Mouse (Mus musculus): ENCODE results near the gene Cfap74. TPM values are rescaled to one million over a fixed set of nuclear protein-coding genes. Genes with fewer than 3 reads are reported as not detected.
"Not testable (repeated sequence)": the region's sequence is repeated elsewhere in the genome, so short reads cannot be mapped to it uniquely, and the experiment has no call there.

Gene Cfap74
- total RNA-seq, 4 experiments from 2014 or later = 0.22 to 0.47 (median 0.39) TPM

- peak; percentile 84 to 88 for DNase-seq (ENCODE audit: low spot score in 2 of 2)
Observed at GRCm38 (mm10) chr4:155469590-155470262, 60.7 kb downstream of the Cfap74 start.

GRCm38 (mm10) chr4:155470263-155470953 lies 61.4 kb downstream of the Cfap74 start:
- DNase-seq (ENCODE audit: low spot score in 2 of 2) = no peak

- no peak for DNase-seq (ENCODE audit: low spot score in 2 of 2)
Observed at GRCm38 (mm10) chr4:155470997-155471396, 62.0 kb downstream of the Cfap74 start.

GRCm38 (mm10) chr4:155471406-155471805 lies 62.4 kb downstream of the Cfap74 start:
- no peak for DNase-seq (ENCODE audit: low spot score in 2 of 2)

- peak; percentile 54 to 73 for DNase-seq (ENCODE audit: low spot score in 2 of 2)
Observed at GRCm38 (mm10) chr4:155472716-155473290, 63.8 kb downstream of the Cfap74 start.

- peak; percentile 72 to 75 for DNase-seq (ENCODE audit: low spot score in 2 of 2)
Observed at GRCm38 (mm10) chr4:155473319-155473718, 64.3 kb downstream of the Cfap74 start.

GRCm38 (mm10) chr4:155473796-155474195 lies 64.8 kb downstream of the Cfap74 start:
- not testable (repeated sequence) for DNase-seq (ENCODE audit: low spot score in 2 of 2)

- peak; percentile 71 to 73 for DNase-seq (ENCODE audit: low spot score in 2 of 2)
Observed at GRCm38 (mm10) chr4:155481381-155482124, 72.6 kb downstream of the Cfap74 start.

- DNase-seq (ENCODE audit: low spot score in 2 of 2) = no peak
Observed at GRCm38 (mm10) chr4:155482125-155482480, 73.1 kb downstream of the Cfap74 start.

GRCm38 (mm10) chr4:155482733-155483540 lies 73.9 kb downstream of the Cfap74 start:
- no peak for DNase-seq (ENCODE audit: low spot score in 2 of 2)

GRCm38 (mm10) chr4:155485521-155485920 lies 76.5 kb downstream of the Cfap74 start:
- DNase-seq (ENCODE audit: low spot score in 2 of 2) = no peak

- DNase-seq (ENCODE audit: low spot score in 2 of 2) = no peak
Observed at GRCm38 (mm10) chr4:155487746-155488145, 78.8 kb downstream of the Cfap74 start.

GRCm38 (mm10) chr4:155488232-155489025 lies 79.4 kb downstream of the Cfap74 start:
- no peak for DNase-seq (ENCODE audit: low spot score in 2 of 2)

GRCm38 (mm10) chr4:155489101-155489970 lies 80.3 kb downstream of the Cfap74 start:
- no peak for DNase-seq (ENCODE audit: low spot score in 2 of 2)

GRCm38 (mm10) chr4:155490456-155490855 lies 81.5 kb downstream of the Cfap74 start:
- DNase-seq (ENCODE audit: low spot score in 2 of 2) = no peak

GRCm38 (mm10) chr4:155490990-155491504 lies 82.1 kb downstream of the Cfap74 start, which contains the start of gene Gnb1:
Gnb1 (plus strand) TSS chr4:155491361.
- DNase-seq (ENCODE audit: low spot score in 2 of 2) = peak; percentile 89

GRCm38 (mm10) chr4:155491529-155492130 lies 82.6 kb downstream of the Cfap74 start:
- no peak for DNase-seq (ENCODE audit: low spot score in 2 of 2)

GRCm38 (mm10) chr4:155492131-155492633 lies 83.2 kb downstream of the Cfap74 start:
- DNase-seq (ENCODE audit: low spot score in 2 of 2) = peak in 1 of 2 experiments; percentile 26
